Mouse (Mus musculus) megakaryocyte, embryonic 14.5 days (primary cell): ENCODE measurements around the gene Auts2. TPM values are rescaled to one million over a fixed set of nuclear protein-coding genes. Genes with fewer than 3 reads are reported as not detected.

Experiments
- H3K27me3 ChIP-seq: replicated peaks from 2 replicates; pipeline ENCODE3; 2012; ENCODE audit warnings: inconsistent platforms
- H3K36me3 ChIP-seq: replicated peaks from 2 replicates; pipeline ENCODE3; 2012; ENCODE audit warnings: low read length, inconsistent platforms, mixed read lengths
- H3K4me1 ChIP-seq: 2 replicates; pipeline ENCODE4 v1.6.1; 2012; ENCODE audit warnings: inconsistent platforms
- H3K4me3 ChIP-seq: replicated peaks from 2 replicates; pipeline ENCODE3; 2012; ENCODE audit warnings: moderate library complexity, mild to moderate bottlenecking, inconsistent platforms
- H3K9me3 ChIP-seq: 2 replicates; pipeline ENCODE4 v1.6.1; 2012; ENCODE audit warnings: inconsistent platforms
- FLI1 ChIP-seq: IDR thresholded peaks from 2 replicates; pipeline ENCODE4 v1.6.1; 2012; ENCODE audit warnings: low read length, inconsistent platforms, mixed read lengths
- GATA1 ChIP-seq: IDR thresholded peaks from 3 replicates; pipeline ENCODE4 v1.6.1; 2012; ENCODE audit warnings: mixed read lengths, low read length, inconsistent platforms, borderline replicate concordance
- polyA plus RNA-seq: library from polyadenylated mRNA; stranded (reverse); fragments of >175 nt; gene quantifications from 2 replicates; pipeline ENCODE4 v1.2.3, GENCODE M21; 2012; ENCODE audit warnings: low replicate concordance; ENCODE audit not compliant: insufficient read depth

The Auts2 gene
- polyA plus RNA-seq, 1 experiment = 4.0 TPM

DNA sequence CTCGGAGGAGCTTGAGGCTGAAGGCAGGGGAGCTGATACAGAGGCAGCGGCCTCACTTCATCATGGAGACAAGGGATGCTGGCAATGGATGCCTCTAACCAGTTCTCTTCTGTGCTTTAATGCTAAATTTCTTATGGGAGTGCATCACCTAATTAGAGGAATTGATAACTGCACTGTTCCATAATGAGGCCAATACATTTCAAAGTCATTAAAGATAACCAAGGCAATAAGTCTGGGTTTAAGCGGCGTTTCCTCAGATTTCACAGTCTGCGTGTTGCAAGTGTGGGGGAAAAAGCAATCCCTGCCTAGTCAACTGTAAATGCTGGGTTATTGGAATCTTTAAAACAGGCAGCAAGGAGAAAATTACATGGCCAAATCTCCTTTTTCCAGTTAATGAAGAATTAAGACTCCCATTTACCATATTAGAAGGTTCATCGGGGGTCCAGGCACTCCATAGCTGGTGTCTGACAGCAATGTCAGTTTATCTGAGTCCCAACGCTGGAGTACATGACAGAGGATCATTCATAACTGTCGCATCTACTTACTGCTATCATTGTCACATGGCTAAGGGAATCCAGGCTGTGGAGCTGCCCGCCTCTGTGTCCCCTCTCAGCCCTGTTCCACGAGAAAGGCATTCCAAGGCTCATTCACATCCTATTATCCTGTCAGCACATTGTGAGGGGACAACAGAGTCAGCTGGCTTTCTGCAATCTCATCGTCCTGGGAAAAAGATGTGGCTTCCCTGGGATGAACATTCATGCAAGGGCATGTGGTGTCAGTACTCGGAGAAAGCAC, 623.0 kb downstream of the Auts2 start:
- TF ChIP-seq FLI1 (no peak), GATA1 (no peak)
- H3K4me1 ChIP-seq = peaks cover 35% of the 10 kb centered on the region
- no peaks in the 10 kb centered on the region for H3K9me3 ChIP-seq

DNA sequence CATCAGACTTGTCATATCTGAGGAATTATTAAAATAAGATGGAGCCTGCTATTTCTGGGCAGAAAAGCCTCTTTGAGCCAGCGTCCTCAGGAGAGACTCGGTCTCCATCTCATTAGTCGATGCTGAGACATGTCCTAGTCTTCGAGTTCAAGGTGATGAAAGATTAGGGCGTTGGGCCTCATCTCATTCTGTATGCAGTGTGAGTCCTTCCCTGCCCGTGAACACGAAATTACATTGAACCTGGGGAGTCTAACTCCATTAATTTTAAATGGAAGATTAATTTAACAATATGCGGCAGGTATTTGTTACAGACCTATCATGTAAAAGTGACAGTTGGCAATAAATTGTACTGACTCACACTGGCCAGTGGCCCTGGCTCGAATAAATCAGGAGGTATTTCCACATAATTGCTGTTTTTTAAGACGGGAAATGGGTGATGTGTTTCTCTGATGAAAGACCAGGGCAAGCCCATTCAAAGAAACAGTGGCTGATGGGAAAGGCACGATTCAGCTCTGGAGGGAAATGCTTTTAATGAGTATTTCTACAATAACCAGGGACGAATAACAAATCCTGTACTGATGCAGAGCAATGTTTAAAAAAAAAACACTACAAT, 626.2 kb downstream of the Auts2 start:
- Histone ChIP-seq H3K36me3 (no peaks in the 10 kb centered on the region), H3K4me1 (peaks cover 20% of the 10 kb centered on the region)
- TF ChIP-seq GATA1 (no peak), FLI1 (no peak)

More for the DNA sequence above, 623.0 kb downstream of the Auts2 start:
- H3K4me3 ChIP-seq = peak overlapping the region; percentile 28
- no peaks in the 10 kb centered on the region for H3K36me3 ChIP-seq
- peaks cover 4% of the 10 kb centered on the region for H3K27me3 ChIP-seq

DNA sequence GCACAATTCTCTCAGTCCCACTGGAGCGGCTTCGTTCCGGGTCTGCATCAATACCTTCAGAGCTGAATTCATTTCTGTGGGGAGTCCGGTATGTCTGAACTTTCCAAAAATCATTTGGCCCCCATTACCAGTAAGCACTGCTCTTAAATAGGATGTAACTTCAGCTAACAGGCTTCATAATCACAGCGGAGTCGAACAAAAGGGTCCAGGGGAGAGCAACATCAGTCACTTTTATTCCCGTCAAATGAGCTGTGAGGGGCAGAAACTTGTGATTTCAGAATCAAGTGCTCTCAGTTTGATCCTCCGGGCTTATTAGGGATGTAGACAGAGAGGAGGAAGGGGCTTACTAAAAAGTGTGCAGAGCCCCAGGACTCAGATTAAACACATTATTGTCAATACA, 629.6 kb downstream of the Auts2 start:
- Histone ChIP-seq H3K9me3 (no peaks in the 10 kb centered on the region), H3K27me3 (peaks cover 4% of the 10 kb centered on the region), H3K36me3 (no peaks in the 10 kb centered on the region), H3K4me3 (no peak overlapping the region), H3K4me1 (peaks cover 9% of the 10 kb centered on the region; the same call in 1 of the 2 replicates)
- TF ChIP-seq GATA1 = no peak
- TF ChIP-seq FLI1 = no peak

More for the DNA sequence above, 626.2 kb downstream of the Auts2 start:
- H3K27me3 ChIP-seq = peaks cover 4% of the 10 kb centered on the region
- H3K9me3 ChIP-seq = no peaks in the 10 kb centered on the region
- no peak overlapping the region for H3K4me3 ChIP-seq

- Histone ChIP-seq H3K36me3 (no peaks in the 10 kb centered on the region), H3K4me1 (peaks cover 9% of the 10 kb centered on the region; the same call in 1 of the 2 replicates), H3K27me3 (peaks cover 4% of the 10 kb centered on the region), H3K9me3 (peaks cover 4% of the 10 kb centered on the region; the same call in 1 of the 2 replicates), H3K4me3 (no peak overlapping the region)
- no peak for TF ChIP-seq FLI1
- TF ChIP-seq GATA1 = no peak
Measured at GRCm38 (mm10) chr5:131912983-131913382, 630.2 kb downstream of the Auts2 start.

- TF ChIP-seq FLI1 (no peak), GATA1 (no peak)
- Histone ChIP-seq H3K9me3 (peaks cover 6% of the 10 kb centered on the region; the same call in 1 of the 2 replicates), H3K4me1 (no peaks in the 10 kb centered on the region), H3K36me3 (no peaks in the 10 kb centered on the region), H3K4me3 (no peak overlapping the region), H3K27me3 (peaks cover 3% of the 10 kb centered on the region)
Measured at GRCm38 (mm10) chr5:131906313-131906712, 636.8 kb downstream of the Auts2 start.

GRCm38 (mm10) chr5:131904478-131904877, 638.7 kb downstream of the Auts2 start:
- TF ChIP-seq GATA1 (no peak), FLI1 (no peak)
- H3K9me3 ChIP-seq = peaks cover 6% of the 10 kb centered on the region; the same call in 1 of the 2 replicates
- H3K36me3 ChIP-seq = no peaks in the 10 kb centered on the region
- no peak overlapping the region for H3K4me3 ChIP-seq
- peaks cover 10% of the 10 kb centered on the region for H3K27me3 ChIP-seq
- H3K4me1 ChIP-seq = no peaks in the 10 kb centered on the region

DNA sequence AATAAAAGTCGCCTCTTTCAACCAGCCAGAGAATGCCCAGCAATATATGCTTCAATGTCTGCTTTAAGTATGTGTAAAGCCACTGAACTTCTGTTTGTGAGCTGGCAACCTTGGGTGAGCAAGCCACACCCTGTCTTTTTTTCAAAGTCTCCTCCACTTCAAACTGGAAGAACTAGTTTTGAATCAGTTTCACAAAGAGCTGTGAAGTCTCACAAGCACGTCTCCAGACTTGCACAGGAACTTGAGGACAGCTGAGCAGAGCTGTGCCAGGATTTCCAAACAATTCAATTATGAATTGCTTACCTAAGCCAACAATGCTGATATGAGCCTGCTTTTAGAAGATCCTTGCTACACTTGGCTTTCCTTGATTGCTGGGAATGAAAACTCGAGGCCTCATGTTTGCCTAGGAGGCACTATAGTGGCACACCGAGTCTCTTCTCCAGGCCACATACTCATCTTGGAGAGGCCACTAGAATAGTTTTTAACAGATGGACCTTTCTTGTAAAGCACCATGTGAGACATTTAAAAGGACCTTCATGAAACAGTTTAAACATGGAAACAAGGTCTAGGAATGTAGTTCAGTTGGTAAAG, 645.0 kb downstream of the Auts2 start:
- no peak for TF ChIP-seq GATA1
- TF ChIP-seq FLI1 = no peak

GRCm38 (mm10) chr5:131886636-131887035, 656.5 kb downstream of the Auts2 start:
- peaks cover 30% of the 10 kb centered on the region for H3K4me1 ChIP-seq
- no peaks in the 10 kb centered on the region for H3K36me3 ChIP-seq
- no peaks in the 10 kb centered on the region for H3K9me3 ChIP-seq
- H3K27me3 ChIP-seq = peaks cover 6% of the 10 kb centered on the region
- TF ChIP-seq FLI1 (no peak), GATA1 (no peak)
- H3K4me3 ChIP-seq = no peak overlapping the region

More for the DNA sequence above, 645.0 kb downstream of the Auts2 start:
- Histone ChIP-seq H3K27me3 (peaks cover 9% of the 10 kb centered on the region), H3K4me3 (no peak overlapping the region), H3K36me3 (no peaks in the 10 kb centered on the region), H3K4me1 (peaks cover 11% of the 10 kb centered on the region), H3K9me3 (no peaks in the 10 kb centered on the region; the same call in 1 of the 2 replicates)

DNA sequence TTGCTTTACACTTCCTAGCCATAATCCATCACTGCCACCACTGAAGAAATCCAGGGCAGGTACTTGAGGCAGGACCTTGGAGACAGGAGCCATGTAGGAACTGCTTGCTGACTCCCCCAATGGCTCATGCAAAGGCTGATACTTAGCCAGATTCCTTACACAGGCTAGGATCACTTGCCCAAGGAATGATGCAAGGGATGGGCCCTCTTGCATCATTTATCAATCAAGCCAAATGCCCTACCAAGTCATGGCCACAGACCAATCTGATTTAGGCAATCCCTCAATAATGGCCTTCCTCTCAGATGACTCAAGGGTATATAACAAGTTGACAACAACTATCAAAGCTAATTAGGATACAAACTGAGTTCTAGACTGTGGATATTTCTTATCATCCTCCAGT, 666.6 kb downstream of the Auts2 start:
- Histone ChIP-seq H3K9me3 (peaks cover 3% of the 10 kb centered on the region; the same call in 1 of the 2 replicates), H3K27me3 (peaks cover 24% of the 10 kb centered on the region), H3K36me3 (no peaks in the 10 kb centered on the region)

More for the DNA sequence above, 666.6 kb downstream of the Auts2 start:
- no peak overlapping the region for H3K4me3 ChIP-seq
- peaks cover 18% of the 10 kb centered on the region for H3K4me1 ChIP-seq
- TF ChIP-seq FLI1 = no peak
- no peak for TF ChIP-seq GATA1
